Mouse (Mus musculus): ENCODE results near the gene Stbd1. TPM values are rescaled to one million over a fixed set of nuclear protein-coding genes. Genes with fewer than 3 reads are reported as not detected.
A peak's percentile ranks its signal among the peaks of the same experiment; 100 is the strongest.

Stbd1 gene
- 13.7 and 14.1 TPM in 2 replicates for polyA plus RNA-seq (2015; fragmentation: Nextera tagmentation; extraction: Ambion mirVana)

DNA sequence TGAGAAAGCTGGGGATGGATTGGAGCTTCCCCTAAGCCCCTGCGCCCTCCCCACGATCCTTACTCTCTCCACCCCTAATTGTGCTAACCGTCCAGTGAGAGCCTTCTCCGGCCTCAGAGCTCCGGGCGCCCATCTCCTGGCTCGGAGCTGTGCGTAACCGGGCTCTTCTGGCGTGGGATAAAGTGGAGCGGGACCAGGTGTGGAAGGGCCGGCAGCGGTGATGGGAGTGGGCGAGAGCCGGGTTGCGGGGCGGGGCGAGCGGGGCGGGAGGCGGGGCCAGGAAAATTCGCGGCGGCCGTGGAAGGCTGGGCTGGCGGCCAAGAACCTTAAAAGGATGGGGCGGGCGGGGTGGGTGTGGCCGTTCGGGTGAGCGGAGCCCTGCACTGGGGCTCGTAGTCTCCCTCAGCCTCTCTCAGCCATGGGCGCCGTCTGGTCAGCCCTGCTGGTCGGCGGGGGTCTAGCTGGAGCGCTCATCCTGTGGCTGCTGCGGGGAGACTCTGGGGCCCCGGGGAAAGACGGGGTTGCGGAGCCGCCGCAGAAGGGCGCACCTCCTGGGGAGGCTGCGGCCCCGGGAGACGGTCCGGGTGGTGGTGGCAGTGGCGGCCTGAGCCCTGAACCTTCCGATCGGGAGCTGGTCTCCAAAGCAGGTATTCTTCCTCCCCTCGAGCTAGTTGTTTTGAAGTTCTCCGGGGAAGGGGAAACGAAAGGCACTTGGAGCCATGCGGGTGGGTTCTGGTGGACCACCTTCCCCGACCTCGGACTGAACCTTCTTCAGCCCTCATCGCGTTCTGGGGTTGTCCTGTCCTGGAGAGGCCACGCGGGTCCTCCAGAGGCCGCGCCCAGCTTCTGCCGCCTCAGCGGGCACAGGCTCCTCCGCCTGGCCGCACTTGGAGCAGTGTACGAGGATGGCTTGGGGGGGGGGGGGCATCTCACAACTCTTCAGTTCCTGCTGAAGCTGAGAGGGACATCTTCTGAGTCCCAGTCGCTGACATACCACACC, at the start of gene Stbd1:
Gene Stbd1 (plus strand): TSS at position 351 of the 1,000 bp plus-strand sequence.
- Histone ChIP-seq H3K27me3 (replicated peaks; ENCODE audit: control insufficient read depth, insufficient read depth, low read length) (0 out of 2 replicates have a peak, but pooled peaks cover 9% of the 10 kb centered on the region), H3K9ac (ENCODE audit: low read depth, low read length) (peak within 1 kb of the TSS; percentile 37), H3K4me1 (replicated peaks; ENCODE audit: control insufficient read depth, insufficient read depth, low read length) (no peaks in the 10 kb centered on the region), H3K9me3 (ENCODE audit: control insufficient read depth) (no peaks in the 10 kb centered on the region), H3K4me2 (replicated peaks; ENCODE audit: low read depth) (peak within 1 kb of the TSS; percentile 98), H3K27ac (ENCODE audit: low read depth, low read length) (no peak within 1 kb of the TSS), H3K4me3 (ENCODE audit: low read depth, low read length) (peak within 1 kb of the TSS; percentile 65), H3K36me3 (ENCODE audit: control insufficient read depth, insufficient read depth) (no peaks in the 10 kb centered on the region)
- TF ChIP-seq CTCF (IDR thresholded peaks at IDR 0.05; ENCODE audit: low read depth): no peak; the same call in 1 of the 2 replicates
- peak; percentile 61; the same call in 1 of the 2 replicates for ATAC-seq
- WGBS: 1% methylated on average over 67 of the region's 69 CpGs

DNA sequence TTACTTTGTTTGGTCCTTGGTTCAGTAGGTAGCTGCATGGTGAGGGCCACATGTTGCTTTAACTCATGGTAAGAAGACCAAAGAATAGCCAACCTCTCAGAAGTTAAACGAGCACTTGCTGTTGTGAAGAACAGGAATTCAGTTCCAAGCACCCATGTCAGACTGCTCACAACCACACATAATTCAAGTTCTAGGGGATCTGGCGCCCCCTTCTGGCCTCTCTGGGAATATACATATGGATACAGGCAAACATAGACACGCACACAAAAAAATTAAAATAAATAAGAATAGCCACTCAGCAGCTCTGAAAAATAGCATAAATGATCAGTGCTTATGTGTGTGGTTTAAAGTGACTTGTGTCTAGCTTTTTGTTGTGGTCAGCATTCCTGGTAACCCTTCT, 48.9 kb upstream of the Stbd1 start:
- Histone ChIP-seq H3K9ac (ENCODE audit: low read depth, low read length) (no peak overlapping the region), H3K36me3 (ENCODE audit: control insufficient read depth, insufficient read depth) (no peaks in the 10 kb centered on the region), H3K9me3 (ENCODE audit: control insufficient read depth) (0 out of 2 replicates have a peak, but pooled peaks cover 3% of the 10 kb centered on the region), H3K4me2 (replicated peaks; ENCODE audit: low read depth) (no peak overlapping the region), H3K4me1 (replicated peaks; ENCODE audit: control insufficient read depth, insufficient read depth, low read length) (no peaks in the 10 kb centered on the region), H3K4me3 (ENCODE audit: low read depth, low read length) (no peak overlapping the region), H3K27ac (ENCODE audit: low read depth, low read length) (no peak overlapping the region), H3K27me3 (replicated peaks; ENCODE audit: control insufficient read depth, insufficient read depth, low read length) (no peaks in the 10 kb centered on the region)
- TF ChIP-seq CTCF (IDR thresholded peaks at IDR 0.05; ENCODE audit: low read depth): peak; percentile 56
- ATAC-seq: no peak
- 64% methylated on average over 3 of the region's 3 CpGs for WGBS

DNA sequence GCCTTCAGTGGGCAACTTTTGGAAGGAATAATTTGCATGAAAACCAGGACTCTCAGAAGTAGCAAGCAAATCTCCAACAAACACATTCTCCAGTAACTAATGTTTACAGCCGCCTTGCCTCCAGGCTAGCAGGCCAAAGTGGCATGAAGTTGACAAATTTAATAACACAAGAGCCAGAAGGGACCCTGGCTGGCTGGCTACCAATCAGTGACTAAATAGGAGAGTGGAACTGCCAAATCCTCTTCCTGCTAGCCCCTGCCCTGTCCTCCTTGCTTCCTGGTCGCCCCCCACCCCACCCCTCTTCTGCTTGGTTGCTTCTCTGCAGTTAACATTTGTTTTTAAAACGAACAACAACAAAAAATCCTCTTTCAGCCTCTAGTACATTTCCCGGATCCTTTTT, 48.4 kb upstream of the Stbd1 start:
- Histone ChIP-seq H3K9ac (ENCODE audit: low read depth, low read length) (no peak overlapping the region), H3K4me2 (replicated peaks; ENCODE audit: low read depth) (no peak overlapping the region), H3K4me1 (replicated peaks; ENCODE audit: control insufficient read depth, insufficient read depth, low read length) (no peaks in the 10 kb centered on the region), H3K27me3 (replicated peaks; ENCODE audit: control insufficient read depth, insufficient read depth, low read length) (no peaks in the 10 kb centered on the region), H3K9me3 (ENCODE audit: control insufficient read depth) (0 out of 2 replicates have a peak, but pooled peaks cover 3% of the 10 kb centered on the region), H3K27ac (ENCODE audit: low read depth, low read length) (no peak overlapping the region), H3K36me3 (ENCODE audit: control insufficient read depth, insufficient read depth) (no peaks in the 10 kb centered on the region), H3K4me3 (ENCODE audit: low read depth, low read length) (no peak overlapping the region)
- 85% methylated on average over 4 of the region's 4 CpGs for WGBS
- no peak for TF ChIP-seq CTCF (IDR thresholded peaks at IDR 0.05; ENCODE audit: low read depth)
- ATAC-seq: no peak

DNA sequence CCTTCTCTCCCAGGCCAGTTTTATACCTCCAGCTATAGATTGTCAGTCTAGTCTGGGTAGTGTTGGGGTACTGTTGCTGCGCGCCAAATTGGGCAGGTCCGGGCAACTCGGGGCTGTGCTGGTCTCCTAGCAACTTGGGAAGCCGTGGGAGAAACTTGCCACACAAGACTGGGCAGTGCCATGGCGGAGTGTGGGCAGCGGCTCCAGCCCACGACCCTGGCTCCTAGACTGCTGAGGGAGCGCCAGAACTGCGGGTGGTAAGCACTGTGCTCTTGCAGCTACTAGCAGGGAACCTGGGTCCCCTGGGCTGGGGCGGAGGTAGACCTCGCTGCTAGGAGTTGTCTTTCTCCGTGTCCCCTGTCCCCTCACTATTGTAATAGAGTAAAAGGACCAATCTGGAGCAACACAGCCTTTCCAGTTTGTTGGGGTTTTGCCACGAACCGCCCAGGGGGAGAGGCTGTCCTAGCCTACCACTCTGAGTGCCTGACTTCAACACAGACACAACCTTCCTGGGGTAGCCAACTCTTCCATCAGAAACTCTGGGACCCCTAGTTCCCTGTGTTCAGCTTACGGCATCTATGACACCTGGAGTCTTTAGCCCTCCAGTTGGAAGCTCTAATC, 47.8 kb upstream of the Stbd1 start, which contains the start of gene Fam47e:
Gene Fam47e (plus strand): TSS at position 179 of the 621 bp plus-strand sequence.
- no peak for ATAC-seq
- 0 out of 2 replicates have a peak, but pooled peaks cover 3% of the 10 kb centered on the region for H3K9me3 ChIP-seq (ENCODE audit: control insufficient read depth)
- H3K27ac ChIP-seq (ENCODE audit: low read depth, low read length): no peak within 1 kb of the TSS
- no peaks in the 10 kb centered on the region for H3K4me1 ChIP-seq (replicated peaks; ENCODE audit: control insufficient read depth, insufficient read depth, low read length)
- H3K9ac ChIP-seq (ENCODE audit: low read depth, low read length): no peak within 1 kb of the TSS
- TF ChIP-seq CTCF (IDR thresholded peaks at IDR 0.05; ENCODE audit: low read depth): no peak
- no peaks in the 10 kb centered on the region for H3K36me3 ChIP-seq (ENCODE audit: control insufficient read depth, insufficient read depth)
- WGBS: 76% methylated on average over 16 of the region's 16 CpGs
- H3K4me2 ChIP-seq (replicated peaks; ENCODE audit: low read depth): no peak within 1 kb of the TSS
- H3K4me3 ChIP-seq (ENCODE audit: low read depth, low read length): no peak within 1 kb of the TSS
- no peaks in the 10 kb centered on the region for H3K27me3 ChIP-seq (replicated peaks; ENCODE audit: control insufficient read depth, insufficient read depth, low read length)

DNA sequence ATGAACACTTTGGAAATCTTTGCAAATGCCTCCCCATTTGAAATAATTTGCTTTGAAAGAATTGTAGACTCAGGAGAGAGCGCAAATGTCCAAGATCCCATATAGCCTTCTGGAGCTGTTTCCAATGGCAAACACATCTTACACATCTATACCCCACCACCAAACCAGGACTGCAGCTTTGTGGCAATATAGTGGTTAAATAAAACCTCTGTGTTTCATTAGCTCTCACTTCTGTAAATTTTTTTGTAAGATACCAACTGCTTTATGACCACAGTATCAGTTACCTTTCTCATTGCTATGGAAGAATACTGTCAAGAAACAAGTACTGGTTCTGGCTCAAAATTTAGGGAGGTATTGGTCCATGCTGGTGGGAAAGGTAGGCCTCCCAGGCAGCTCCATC, 46.9 kb upstream of the Stbd1 start:
- H3K4me2 ChIP-seq (replicated peaks; ENCODE audit: low read depth): no peak overlapping the region
- H3K27me3 ChIP-seq (replicated peaks; ENCODE audit: control insufficient read depth, insufficient read depth, low read length): no peaks in the 10 kb centered on the region
- no peak for ATAC-seq
- 0 out of 2 replicates have a peak, but pooled peaks cover 3% of the 10 kb centered on the region for H3K9me3 ChIP-seq (ENCODE audit: control insufficient read depth)
- H3K4me3 ChIP-seq (ENCODE audit: low read depth, low read length): no peak overlapping the region
- 96% methylated on average over 1 of the region's 1 CpGs for WGBS
- no peaks in the 10 kb centered on the region for H3K36me3 ChIP-seq (ENCODE audit: control insufficient read depth, insufficient read depth)
- no peaks in the 10 kb centered on the region for H3K4me1 ChIP-seq (replicated peaks; ENCODE audit: control insufficient read depth, insufficient read depth, low read length)
- H3K27ac ChIP-seq (ENCODE audit: low read depth, low read length): no peak overlapping the region
- H3K9ac ChIP-seq (ENCODE audit: low read depth, low read length): no peak overlapping the region
- no peak for TF ChIP-seq CTCF (IDR thresholded peaks at IDR 0.05; ENCODE audit: low read depth)

DNA sequence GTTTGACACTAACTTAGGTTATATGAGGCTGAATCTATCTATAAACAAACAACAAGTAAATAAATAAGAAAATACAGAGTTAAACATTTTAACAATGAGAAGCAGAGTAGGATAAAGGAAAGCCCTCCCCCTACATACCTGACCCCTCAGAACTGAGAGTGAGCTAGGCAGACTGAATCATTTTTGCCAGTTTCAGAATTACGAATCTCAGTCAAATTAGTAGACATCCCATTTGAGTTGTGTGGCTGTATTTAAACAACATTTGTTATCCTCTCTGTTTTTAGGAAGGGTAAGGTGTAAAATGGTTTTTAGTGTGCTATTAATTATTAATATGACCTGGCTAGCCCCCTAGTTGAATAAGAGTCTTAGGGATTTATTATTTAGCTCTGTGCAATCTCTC, 45.3 kb upstream of the Stbd1 start:
- 92% methylated on average over 1 of the region's 1 CpGs for WGBS
- Histone ChIP-seq H3K9me3 (ENCODE audit: control insufficient read depth) (0 out of 2 replicates have a peak, but pooled peaks cover 3% of the 10 kb centered on the region), H3K27me3 (replicated peaks; ENCODE audit: control insufficient read depth, insufficient read depth, low read length) (no peaks in the 10 kb centered on the region), H3K4me2 (replicated peaks; ENCODE audit: low read depth) (no peak overlapping the region), H3K4me3 (ENCODE audit: low read depth, low read length) (no peak overlapping the region), H3K27ac (ENCODE audit: low read depth, low read length) (no peak overlapping the region), H3K9ac (ENCODE audit: low read depth, low read length) (no peak overlapping the region), H3K4me1 (replicated peaks; ENCODE audit: control insufficient read depth, insufficient read depth, low read length) (no peaks in the 10 kb centered on the region), H3K36me3 (ENCODE audit: control insufficient read depth, insufficient read depth) (no peaks in the 10 kb centered on the region)
- no peak for ATAC-seq
- no peak for TF ChIP-seq CTCF (IDR thresholded peaks at IDR 0.05; ENCODE audit: low read depth)

Data from intestine, postnatal 0 days (tissue).